Mouse (Mus musculus) stomach, embryonic 14.5 days (tissue): ENCODE measurements at regions not wholly inside any gene's neighbourhood (a gene's known extent, or its start where the extent isn't known, plus 50 kb on each side); places are given as distances from the start of the nearest gene placed in this dataset.

ENCODE experiments used
- ATAC-seq: fragments of 200-750 bp; cut with Nextera tagmentation; 2 replicates; pipeline ENCODE4 v1.8.0; 2017; ENCODE audit warnings: low read depth, moderate TSS enrichment; ENCODE audit not compliant: insufficient number of reproducible peaks, insufficient read depth, low FRiP score
- H3K27ac ChIP-seq: fragments of 300-500 bp; sonication (generic); 2 replicates; pipeline ENCODE4 v1.5.1; 2014; ENCODE audit warnings: mild to moderate bottlenecking, low read length, moderate library complexity, mixed read lengths
- H3K27me3 ChIP-seq: fragments of 300-500 bp; sonication (generic); 2 replicates; pipeline ENCODE4 v1.6.1; 2014; ENCODE audit warnings: low read length, control low read depth, mixed read lengths; ENCODE audit not compliant: control insufficient read depth, insufficient read depth
- H3K36me3 ChIP-seq: fragments of 300-500 bp; sonication (generic); 2 replicates; pipeline ENCODE4 v1.6.1; 2014; ENCODE audit warnings: mild to moderate bottlenecking, control low read depth, low read length, moderate library complexity, mixed read lengths; ENCODE audit not compliant: control insufficient read depth, insufficient read depth
- H3K4me1 ChIP-seq: fragments of 300-500 bp; sonication (generic); 2 replicates; pipeline ENCODE4 v1.6.1; 2014; ENCODE audit warnings: low read length, control low read depth, mixed read lengths; ENCODE audit not compliant: control insufficient read depth, insufficient read depth
- H3K4me2 ChIP-seq: fragments of 300-500 bp; sonication (generic); replicated peaks from 2 replicates; pipeline ENCODE4 v1.6.1; 2014; ENCODE audit warnings: low read depth, low read length, control low read depth
- H3K4me3 ChIP-seq: fragments of 300-500 bp; sonication (generic); 2 replicates; pipeline ENCODE4 v1.5.1; 2014; ENCODE audit warnings: low read depth, low read length, control low read depth
- H3K9ac ChIP-seq: fragments of 300-500 bp; sonication (generic); replicated peaks from 2 replicates; pipeline ENCODE4 v1.6.1; 2014; ENCODE audit warnings: low read depth, mild to moderate bottlenecking, control low read depth, low read length, moderate library complexity, mixed read lengths
- H3K9me3 ChIP-seq: fragments of 300-500 bp; sonication (generic); 2 replicates; pipeline ENCODE4 v1.6.1; 2016; ENCODE audit warnings: low read depth, low read length, control low read depth; ENCODE audit not compliant: control insufficient read depth
- WGBS: fragments of 180-500 bp; shearing (Covaris S2); extraction: QIAGEN DNeasy Blood & Tissue Kit; methylation state at CpG from one replicate; pipeline ENCODE4 v1.1.7; 2014; 5-methylcytosine and 5-hydroxymethylcytosine counted together

GRCm38 (mm10) chr17:84072426-84073030, 115.2 kb downstream of the Zfp36l2 start:
- Histone ChIP-seq H3K27me3 (no peaks in the 10 kb centered on the region), H3K9me3 (no peaks in the 10 kb centered on the region), H3K4me2 (no peak overlapping the region), H3K4me1 (peaks cover 20% of the 10 kb centered on the region), H3K27ac (peak overlapping the region; percentile 81; the same call in 1 of the 2 replicates), H3K4me3 (no peak overlapping the region), H3K9ac (no peak overlapping the region), H3K36me3 (no peaks in the 10 kb centered on the region)
- peak; percentile 56; the same call in 1 of the 2 replicates for ATAC-seq
- WGBS, result 26% methylated on average over 4 of the region's 4 CpGs

- H3K4me3 ChIP-seq, result no peak overlapping the region
- H3K9me3 ChIP-seq, result no peaks in the 10 kb centered on the region
- peak overlapping the region; percentile 81; the same call in 1 of the 2 replicates for H3K27ac ChIP-seq
- peaks cover 20% of the 10 kb centered on the region for H3K4me1 ChIP-seq
- H3K36me3 ChIP-seq, result no peaks in the 10 kb centered on the region
- H3K9ac ChIP-seq, result no peak overlapping the region
- ATAC-seq, result no peak
- H3K27me3 ChIP-seq, result no peaks in the 10 kb centered on the region
- 88% methylated on average over 2 of the region's 2 CpGs for WGBS
- no peak overlapping the region for H3K4me2 ChIP-seq
Observed at GRCm38 (mm10) chr17:84071855-84072254, 115.9 kb downstream of the Zfp36l2 start.

- 83% methylated on average over 3 of the region's 3 CpGs for WGBS
- no peak for ATAC-seq
- no peak overlapping the region for H3K27ac ChIP-seq
Observed at GRCm38 (mm10) chr17:84070596-84070995, 117.2 kb downstream of the Zfp36l2 start.

GRCm38 (mm10) chr17:84067102-84067501, 120.6 kb downstream of the Zfp36l2 start:
- no peak overlapping the region for H3K27ac ChIP-seq

More at GRCm38 (mm10) chr17:84070596-84070995, 117.2 kb downstream of the Zfp36l2 start:
- no peak overlapping the region for H3K4me2 ChIP-seq
- no peak overlapping the region for H3K4me3 ChIP-seq
- H3K9ac ChIP-seq, result no peak overlapping the region
- no peaks in the 10 kb centered on the region for H3K9me3 ChIP-seq
- no peaks in the 10 kb centered on the region for H3K27me3 ChIP-seq
- no peaks in the 10 kb centered on the region for H3K36me3 ChIP-seq
- H3K4me1 ChIP-seq, result peaks cover 18% of the 10 kb centered on the region

DNA sequence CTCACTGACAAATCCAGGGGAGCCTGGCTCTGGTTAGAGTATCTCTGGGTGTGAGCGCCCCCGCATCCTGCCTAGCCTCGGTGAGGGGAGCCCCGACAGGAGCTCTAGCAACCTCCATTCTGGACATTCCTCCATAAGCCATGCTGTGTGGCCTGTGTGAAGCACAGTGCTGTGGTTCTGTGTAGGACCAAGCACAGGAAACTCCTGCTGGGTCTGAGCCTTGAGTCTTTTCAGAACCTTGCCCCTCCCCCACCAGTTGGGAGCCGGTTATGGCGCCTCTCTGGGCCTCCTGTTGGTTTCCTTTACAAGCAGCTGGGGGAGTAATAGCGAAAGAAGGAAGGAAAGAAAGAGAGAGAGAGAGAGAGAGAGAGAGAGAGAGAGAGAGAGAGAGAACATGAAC, 124.0 kb downstream of the Zfp36l2 start:
- no peak for ATAC-seq
- 50% methylated on average over 7 of the region's 7 CpGs for WGBS
- Histone ChIP-seq H3K4me1 (peaks cover 3% of the 10 kb centered on the region; the same call in 1 of the 2 replicates), H3K4me2 (no peak overlapping the region), H3K27me3 (no peaks in the 10 kb centered on the region), H3K36me3 (no peaks in the 10 kb centered on the region), H3K9me3 (no peaks in the 10 kb centered on the region; the same call in 1 of the 2 replicates), H3K9ac (no peak overlapping the region), H3K4me3 (no peak overlapping the region), H3K27ac (no peak overlapping the region)

More at GRCm38 (mm10) chr17:84067102-84067501, 120.6 kb downstream of the Zfp36l2 start:
- Histone ChIP-seq H3K4me1 (0 out of 2 replicates have a peak, but pooled peaks cover 3% of the 10 kb centered on the region), H3K4me2 (no peak overlapping the region), H3K36me3 (no peaks in the 10 kb centered on the region), H3K9ac (no peak overlapping the region), H3K9me3 (no peaks in the 10 kb centered on the region), H3K27me3 (no peaks in the 10 kb centered on the region), H3K4me3 (no peak overlapping the region)
- no peak for ATAC-seq
- WGBS, result 75% methylated on average over 26 of the region's 26 CpGs

GRCm38 (mm10) chr17:84061621-84062020, 126.1 kb downstream of the Zfp36l2 start:
- H3K4me1 ChIP-seq, result peaks cover 3% of the 10 kb centered on the region; the same call in 1 of the 2 replicates
- H3K9ac ChIP-seq, result no peak overlapping the region
- no peak overlapping the region for H3K27ac ChIP-seq
- no peak overlapping the region for H3K4me2 ChIP-seq
- 62% methylated on average over 6 of the region's 6 CpGs for WGBS
- no peak overlapping the region for H3K4me3 ChIP-seq
- no peaks in the 10 kb centered on the region for H3K27me3 ChIP-seq
- H3K9me3 ChIP-seq, result no peaks in the 10 kb centered on the region; the same call in 1 of the 2 replicates
- no peak for ATAC-seq
- H3K36me3 ChIP-seq, result no peaks in the 10 kb centered on the region

DNA sequence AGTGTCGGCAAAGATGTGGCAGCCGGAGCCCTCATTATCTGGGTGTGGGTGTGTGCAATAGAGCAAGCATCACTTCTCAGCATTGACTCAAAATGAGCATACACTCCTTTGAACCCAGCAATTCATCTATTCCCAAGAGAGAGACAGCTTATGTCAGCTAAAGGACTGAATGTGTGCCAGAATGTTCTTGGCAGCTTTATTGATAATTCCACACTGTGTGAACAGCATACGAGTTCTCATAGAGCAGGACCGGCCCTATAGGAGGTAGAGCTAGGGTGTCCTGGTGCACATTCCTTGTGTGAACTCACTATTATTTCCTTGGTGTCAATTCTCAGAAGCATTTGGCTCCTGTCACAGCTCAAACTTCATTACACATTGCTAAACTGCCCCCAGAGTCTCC, 131.3 kb downstream of the Zfp36l2 start:
- Histone ChIP-seq H3K27me3 (no peaks in the 10 kb centered on the region), H3K9me3 (no peaks in the 10 kb centered on the region), H3K36me3 (no peaks in the 10 kb centered on the region), H3K4me1 (no peaks in the 10 kb centered on the region; the same call in 1 of the 2 replicates), H3K4me2 (no peak overlapping the region), H3K27ac (no peak overlapping the region), H3K4me3 (no peak overlapping the region), H3K9ac (no peak overlapping the region)
- ATAC-seq, result no peak
- 87% methylated on average over 4 of the region's 4 CpGs for WGBS

DNA sequence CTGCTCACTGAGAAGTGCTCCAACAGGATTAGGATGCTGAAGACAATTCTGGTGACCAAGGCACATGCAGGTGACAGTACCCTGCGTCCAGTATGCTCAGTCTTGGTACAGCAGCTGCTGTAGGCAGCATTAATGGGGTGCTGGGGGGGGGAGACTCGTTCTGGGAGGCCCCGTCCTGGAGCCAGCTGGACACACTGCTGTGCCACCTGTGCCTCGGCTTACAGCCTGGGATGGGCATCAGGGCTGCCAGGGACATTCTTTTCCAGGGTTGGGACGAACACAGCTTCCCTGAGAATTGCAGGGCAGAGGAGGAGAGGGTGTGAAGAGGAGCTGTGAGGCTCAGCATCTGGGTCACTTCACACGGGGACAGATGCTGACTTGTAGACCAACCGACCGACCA, 135.3 kb downstream of the Zfp36l2 start:
- Histone ChIP-seq H3K9me3 (peaks cover 3% of the 10 kb centered on the region; the same call in 1 of the 2 replicates), H3K4me3 (no peak overlapping the region), H3K9ac (no peak overlapping the region; the same call in 1 of the 2 replicates), H3K27ac (no peak overlapping the region), H3K4me1 (no peaks in the 10 kb centered on the region), H3K36me3 (no peaks in the 10 kb centered on the region), H3K27me3 (no peaks in the 10 kb centered on the region), H3K4me2 (no peak overlapping the region)
- ATAC-seq, result no peak
- 74% methylated on average over 8 of the region's 8 CpGs for WGBS

- Histone ChIP-seq H3K36me3 (no peaks in the 10 kb centered on the region), H3K4me2 (no peak overlapping the region), H3K4me1 (no peaks in the 10 kb centered on the region), H3K27me3 (no peaks in the 10 kb centered on the region), H3K9ac (no peak overlapping the region), H3K9me3 (peaks cover 4% of the 10 kb centered on the region; the same call in 1 of the 2 replicates), H3K27ac (no peak overlapping the region), H3K4me3 (no peak overlapping the region)
- no peak for ATAC-seq
- 81% methylated on average over 9 of the region's 9 CpGs for WGBS
Observed at GRCm38 (mm10) chr17:84051212-84051611, 136.5 kb downstream of the Zfp36l2 start.
